Mouse (Mus musculus): Measurements from ENCODE around the gene Cpsf4.
"Not testable (repeated sequence)": the region's sequence is repeated elsewhere in the genome, so short reads cannot be mapped to it uniquely, and the experiment has no call there.

The Cpsf4 gene

GRCm38 (mm10) chr5:145222840-145223239 lies 55.8 kb downstream of the Cpsf4 start:
- no peak for DNase-seq (ENCODE audit: low spot score in 2 of 2)

- DNase-seq (ENCODE audit: low spot score in 2 of 2) = no peak
Observed at GRCm38 (mm10) chr5:145223395-145223794, 56.4 kb downstream of the Cpsf4 start.

- no peak for DNase-seq (ENCODE audit: low spot score in 2 of 2)
Observed at GRCm38 (mm10) chr5:145226453-145226852, 59.4 kb downstream of the Cpsf4 start.

- DNase-seq (ENCODE audit: low spot score in 2 of 2) = not testable (repeated sequence)
Observed at GRCm38 (mm10) chr5:145229283-145229682, 62.3 kb downstream of the Cpsf4 start.

GRCm38 (mm10) chr5:145230641-145231040 lies 63.6 kb downstream of the Cpsf4 start:
- no peak for DNase-seq (ENCODE audit: low spot score in 2 of 2)

GRCm38 (mm10) chr5:145231367-145231871 lies 64.4 kb downstream of the Cpsf4 start, which contains the start of gene Zfp655:
Gene Zfp655, plus strand, starts transcription at chr5:145231715.
- peak; percentile 93 to 95 for DNase-seq (ENCODE audit: low spot score in 2 of 2)
